In genomic region chr4:155249257-155249647, GRCm38 (mm10) we compare ENCODE assay signal across 8 mouse cellular contexts. TPM values are rescaled to one million over a fixed set of nuclear protein-coding genes. Genes with fewer than 3 reads are reported as not detected.
DNase-seq lines count a peak whose midpoint lies in the region; ATAC-seq and TF ChIP-seq lines count a peak whose summit lies in the region.

No protein-coding gene starts in this region.

- H3K9me3 ChIP-seq in lung, embryonic 14.5 days (ENCODE audit: low read depth, low read length) = no peaks in the 10 kb centered on the region

- TF ChIP-seq CTCF in lung, embryonic 14.5 days (IDR thresholded peaks at IDR 0.05; ENCODE audit: low read depth) = peak; percentile 99

- peaks cover 12% of the 10 kb centered on the region for H3K4me1 ChIP-seq in lung, embryonic 14.5 days (ENCODE audit: insufficient read depth)

- peak overlapping the region; percentile 97 for H3K27ac ChIP-seq in lung, embryonic 14.5 days (ENCODE audit: low read depth)

- H3K9ac ChIP-seq in lung, embryonic 14.5 days = peak overlapping the region; percentile 70

- H3K36me3 ChIP-seq in lung, embryonic 14.5 days (ENCODE audit: insufficient read depth) = 0 out of 2 replicates have a peak, but pooled peaks cover 3% of the 10 kb centered on the region

- peak; percentile 83 to 85 for ATAC-seq in hematopoietic stem cell, adult 5-6 weeks (replicated peaks in 1 of 2; ENCODE audit: insufficient read depth in 1 of 2, low FRiP score in 2 of 2, low TSS enrichment in 1 of 2, low read depth in 1 of 2, poor library complexity in 2 of 2, severe bottlenecking in 2 of 2)
- ATAC-seq in lung, embryonic 14.5 days (ENCODE audit: insufficient read depth) = peak; percentile 78
- peak; percentile 90 for ATAC-seq in neutrophil, adult 5-6 weeks (ENCODE audit: extremely low read depth, insufficient number of reproducible peaks, low FRiP score, poor library complexity, severe bottlenecking)

- H3K4me2 ChIP-seq in lung, embryonic 14.5 days = peak overlapping the region; percentile 86

- 0% methylated on average over 9 of the region's 9 CpGs for WGBS in lung, embryonic 14.5 days

- no peaks in the 10 kb centered on the region for H3K27me3 ChIP-seq in lung, embryonic 14.5 days (ENCODE audit: insufficient read depth, low read length)

- peak; percentile 98 for DNase-seq in MN1 (ENCODE audit: low spot score)
- peak; percentile 95 for DNase-seq in cerebellum, adult 8-10 months
- peak; percentile 97 for DNase-seq in forelimb bud, embryonic 11.5 days (ENCODE audit: low read depth, low spot score)
- peak; percentile 91 to 97 for DNase-seq in layer of hippocampus, adult 8-10 months (ENCODE audit: low spot score in 2 of 2)
- peak; percentile 100 for DNase-seq in lung, embryonic 14.5 days
- peak; percentile 83 for DNase-seq in testis, postnatal 14 days (ENCODE audit: low spot score)

- peak overlapping the region; percentile 45 for H3K4me3 ChIP-seq in lung, embryonic 14.5 days (ENCODE audit: low read depth, low read length)

RNA-seq across cellular contexts. Expression of gene Faap20, which starts 0.3 kb away (rescaled TPM):
- total RNA-seq in hematopoietic stem cell, adult 5-6 weeks (2017) = 16.9 and 27.5 TPM in 2 replicates
- total RNA-seq in layer of hippocampus, adult 8-10 months (2022) = 10 to 100 TPM; 24.1 to 35.0 (median 31.4) TPM
- polyA plus RNA-seq in lung, embryonic 14.5 days (2014; fragmentation: Nextera tagmentation; extraction: Ambion mirVana) = 81.2 and 83.9 TPM in 2 replicates
- total RNA-seq in neutrophil, adult 5-6 weeks (2017) = 19.2 and 20.4 TPM in 2 replicates

RNA-seq across cellular contexts. Expression of gene Ski, which starts 26.9 kb away (rescaled TPM):
- 10.5 and 12.5 TPM in 2 replicates for total RNA-seq in hematopoietic stem cell, adult 5-6 weeks (2017)
- 100 to 1,000 TPM; 122 to 130 (median 125) TPM for total RNA-seq in layer of hippocampus, adult 8-10 months (2022)
- 23.7 and 25.8 TPM in 2 replicates for polyA plus RNA-seq in lung, embryonic 14.5 days (2014; fragmentation: Nextera tagmentation; extraction: Ambion mirVana)
- 25.9 and 27.7 TPM in 2 replicates for total RNA-seq in neutrophil, adult 5-6 weeks (2017)

Comparison
In these comparisons a context has a peak if more than half of its experiments do, and no peak if none do; other contexts are left out.
1. Peak in every context shown above with its lines: DNase-seq, ATAC-seq, H3K4me3 ChIP-seq and H3K27ac ChIP-seq.